Mouse (Mus musculus): ENCODE results near the gene Bbx.

GRCm38 (mm10) chr16:50477628-50478027 is 45.4 kb upstream of the Bbx start:
- no peak for TF ChIP-seq CTCF (IDR thresholded peaks at IDR 0.05; ENCODE audit: borderline replicate concordance, control insufficient read depth, extremely low read depth, insufficient read depth, low read length, poor library complexity)
- TF ChIP-seq POLR2A (IDR thresholded peaks at IDR 0.05; ENCODE audit: control insufficient read depth, extremely low read depth, insufficient read depth, low read length, poor library complexity): no peak
